Mouse (Mus musculus) embryo, embryonic 10.5 days (tissue): ENCODE measurements around the gene Vwa8.

Experiments used
- DNase-seq: peaks from one replicate; pipeline ENCODE4 v3.0.0-alpha.2; 2015; ENCODE audit warnings: low spot score

Vwa8 gene

DNA sequence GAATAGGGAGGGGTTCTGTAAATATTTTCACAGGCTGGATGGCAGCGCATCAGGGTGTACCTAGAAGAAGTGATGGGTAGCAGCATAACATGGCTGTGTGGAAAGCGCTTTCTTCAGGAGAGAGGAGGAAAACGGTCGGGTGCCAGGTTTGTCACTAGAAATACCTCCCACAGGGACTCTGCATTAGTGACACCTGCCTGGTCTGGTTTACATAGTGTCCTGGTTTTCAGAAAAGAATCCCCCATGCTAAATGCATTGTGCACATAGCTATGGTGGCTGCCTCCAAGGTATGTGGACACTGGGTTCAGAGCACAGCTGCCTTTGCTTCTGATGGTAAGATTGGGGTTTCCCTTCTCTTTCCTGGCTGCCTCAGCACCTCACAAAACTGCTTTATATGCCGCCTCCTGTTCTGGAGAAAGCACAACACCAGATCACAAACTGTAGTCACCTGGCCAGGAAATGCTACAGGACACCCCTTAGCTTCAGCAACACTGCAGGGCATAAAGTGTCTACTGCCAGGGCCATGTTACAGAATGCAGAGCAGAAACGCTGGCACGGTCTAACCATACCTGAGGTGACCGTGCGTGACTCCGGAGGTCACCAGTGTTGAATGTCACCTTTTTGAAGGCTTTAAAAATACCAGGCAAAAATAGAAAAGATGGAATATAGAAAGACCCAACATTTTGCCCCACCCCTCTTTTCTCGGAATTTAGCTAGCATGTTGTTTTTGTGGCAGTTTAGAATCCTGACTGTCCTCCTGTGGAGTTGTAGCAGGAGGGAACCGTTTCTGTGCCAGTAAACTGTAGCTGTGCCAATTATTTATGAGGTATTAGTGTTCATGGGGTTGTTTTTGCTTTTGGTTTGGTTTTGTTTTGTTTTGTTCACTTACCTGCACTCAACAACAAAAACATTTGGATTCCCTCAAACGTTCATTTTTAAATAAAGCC lies 295.7 kb downstream of the Vwa8 start:
- no peak for DNase-seq

DNA sequence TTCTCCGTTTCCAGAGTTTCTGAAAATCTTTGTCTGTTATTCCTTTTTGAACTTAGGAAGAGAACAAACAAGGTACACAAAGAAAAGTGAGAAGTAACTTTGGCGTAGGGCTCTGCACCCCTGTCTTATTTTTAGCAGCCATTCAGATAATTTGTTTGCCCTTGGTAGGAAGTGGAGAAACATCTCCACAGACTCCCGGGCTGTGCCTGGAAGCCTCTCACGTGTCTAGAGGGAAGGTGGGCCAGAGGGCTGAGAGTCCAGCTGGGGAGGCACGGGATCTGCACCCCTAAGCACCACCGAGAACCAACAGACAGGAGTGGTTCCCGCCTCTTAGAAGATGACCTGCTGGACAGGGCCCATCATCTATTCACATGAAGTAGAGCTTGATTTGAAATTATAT lies 302.9 kb downstream of the Vwa8 start:
- DNase-seq: no peak

DNA sequence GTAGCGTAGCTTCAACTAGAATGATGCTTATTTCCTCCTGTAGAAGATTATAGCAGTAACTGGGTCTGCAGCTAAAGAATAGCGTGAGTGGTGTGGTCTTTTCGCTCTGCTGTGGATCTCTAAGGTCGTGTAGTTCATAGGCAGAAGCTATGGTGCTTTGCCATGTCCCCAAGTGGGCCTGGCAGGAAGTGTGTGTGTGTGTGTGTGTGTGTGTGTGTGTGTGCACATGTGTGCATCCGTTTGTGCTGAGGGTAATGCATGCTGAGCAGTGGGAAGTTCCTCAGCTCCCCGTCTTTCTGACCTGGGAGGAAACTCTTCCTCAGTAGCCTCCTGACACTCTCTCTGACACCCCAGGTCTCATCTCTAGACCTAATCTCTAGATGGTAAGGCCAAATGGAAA lies 305.0 kb downstream of the Vwa8 start:
- no peak for DNase-seq

DNA sequence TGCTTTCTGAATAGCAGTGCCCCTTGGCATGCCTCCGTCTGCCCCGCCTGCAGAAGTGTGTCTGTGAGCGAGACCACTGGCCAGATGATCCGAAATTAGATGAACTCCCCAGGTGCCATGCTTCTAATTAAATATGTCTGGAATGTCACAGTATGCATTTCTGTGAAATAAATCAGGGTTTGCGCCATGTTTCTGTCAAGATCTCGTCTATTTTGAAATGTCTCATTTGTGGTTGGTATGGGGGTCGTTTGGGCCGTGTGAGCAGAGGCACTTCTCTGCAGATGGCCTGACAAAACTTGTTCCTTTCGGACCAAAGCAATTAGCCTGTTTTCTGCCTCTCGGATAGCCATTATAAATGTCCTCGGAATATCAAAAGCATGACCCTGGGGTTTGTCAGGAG lies 306.1 kb downstream of the Vwa8 start:
- no peak for DNase-seq

DNA sequence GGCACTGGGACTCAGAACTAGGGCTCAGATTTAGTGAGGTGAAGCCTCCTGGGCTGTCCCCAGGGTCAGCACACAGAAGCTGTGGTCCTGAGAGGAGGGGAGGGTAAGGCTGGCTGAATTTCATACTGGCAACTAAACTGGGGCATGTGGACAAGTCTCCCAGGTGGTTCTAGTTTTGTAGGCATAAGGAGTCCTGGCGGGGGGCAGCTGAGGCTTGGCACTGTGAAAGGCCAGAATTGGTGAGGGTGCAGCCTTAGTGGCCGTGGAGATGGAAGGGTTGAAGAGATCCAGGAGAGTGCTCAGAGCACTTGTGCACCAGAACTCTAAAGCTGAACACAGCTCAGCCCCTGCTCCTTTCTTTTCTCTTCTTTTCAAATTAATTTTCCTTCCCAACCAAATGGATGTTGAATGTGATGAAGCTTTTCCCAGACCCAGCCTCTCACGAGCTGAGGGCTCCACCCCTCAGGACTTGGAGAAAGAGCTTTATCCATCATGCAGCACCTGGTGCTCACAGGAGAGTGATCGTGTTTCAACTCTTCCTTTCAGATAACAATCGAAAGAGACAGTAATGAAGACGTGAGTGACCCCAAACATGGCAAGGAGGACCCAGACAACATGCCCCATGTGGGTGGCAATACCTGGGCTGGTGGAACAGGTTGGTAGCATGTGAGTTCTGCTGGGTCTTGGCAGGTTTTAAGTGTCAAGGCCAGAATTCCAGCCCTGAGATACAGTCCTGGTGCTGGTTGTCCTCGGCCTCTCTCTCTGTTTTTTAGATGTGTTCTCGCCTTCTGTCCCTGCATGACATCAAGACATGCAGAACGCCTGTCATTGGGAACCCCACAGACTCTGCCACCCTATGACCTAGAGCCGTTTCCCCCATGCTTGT lies 307.9 kb downstream of the Vwa8 start:
- DNase-seq: no peak

DNA sequence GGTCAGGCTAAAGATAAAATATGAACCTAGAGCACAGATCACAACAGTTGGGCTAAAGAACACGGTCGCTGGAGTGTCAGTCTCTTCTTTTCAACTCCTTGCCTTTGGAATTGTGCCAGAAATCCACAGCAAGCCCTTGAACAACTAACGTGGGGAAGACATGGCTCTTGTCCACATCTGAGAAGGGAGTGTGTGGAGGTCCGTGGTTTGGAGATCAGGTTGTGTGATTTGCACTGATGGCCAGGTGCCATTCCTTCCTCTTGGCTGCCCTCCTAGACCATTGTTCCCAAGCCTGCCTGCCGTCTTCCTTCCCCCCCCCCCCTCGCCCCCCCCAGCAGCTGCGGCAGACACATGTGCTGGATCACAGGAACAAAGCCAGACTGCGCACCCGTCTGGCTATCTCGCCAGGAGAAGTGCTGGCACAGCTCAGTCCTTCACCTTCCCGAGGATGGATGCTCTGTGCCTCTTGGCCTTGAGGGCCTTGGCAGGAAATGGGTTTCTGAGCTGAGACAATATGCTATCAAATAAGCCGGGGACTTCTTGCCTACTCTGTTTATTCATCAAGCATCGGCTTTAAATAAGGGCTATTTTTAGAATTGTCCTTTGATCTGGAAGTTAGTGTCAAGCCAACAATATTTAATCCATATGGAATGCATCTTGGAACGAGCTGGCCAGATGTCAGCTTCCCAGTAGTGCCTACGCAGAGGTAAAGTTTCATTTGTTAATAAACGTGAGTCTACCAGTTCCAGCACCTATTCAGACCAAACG lies 308.8 kb downstream of the Vwa8 start:
- DNase-seq: no peak

DNA sequence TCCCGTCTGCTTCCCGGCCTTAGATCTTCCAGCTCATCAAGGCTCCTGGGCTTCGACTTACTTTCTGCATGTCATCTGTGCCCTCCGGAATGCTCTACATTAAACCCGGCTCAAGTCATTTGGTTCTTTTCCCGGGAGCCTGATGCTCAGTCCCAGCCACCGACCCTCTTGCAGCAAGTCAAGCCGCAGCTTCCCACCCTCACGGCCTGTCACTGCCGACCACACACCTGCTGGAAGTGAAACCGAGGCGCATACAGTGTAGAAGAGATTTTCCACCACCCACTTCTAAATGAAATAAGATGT lies 309.3 kb downstream of the Vwa8 start:
- DNase-seq: no peak

DNA sequence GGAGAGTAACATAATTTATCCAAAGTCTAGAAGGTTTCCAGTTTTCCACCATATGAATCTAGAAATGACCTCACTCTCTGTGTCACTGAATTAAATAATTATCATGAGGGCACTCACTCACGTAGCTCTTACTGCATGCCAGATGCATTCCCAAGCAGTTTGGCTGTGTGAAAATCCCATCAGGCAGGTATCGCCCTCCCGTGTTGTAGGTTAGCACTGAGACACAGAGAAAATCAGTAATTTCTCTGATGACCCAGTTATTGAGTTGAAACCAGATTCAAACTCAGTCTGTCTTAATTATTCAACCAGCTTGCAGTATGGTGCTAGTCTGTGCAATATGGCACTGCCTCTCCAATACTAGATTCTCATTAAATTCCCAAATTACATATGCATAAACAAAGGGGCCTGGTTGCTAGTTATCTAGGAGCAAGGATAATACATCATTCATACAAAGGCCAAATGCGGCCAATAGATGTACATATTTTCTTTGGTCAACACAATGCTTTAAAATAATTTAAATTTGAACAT lies 309.9 kb downstream of the Vwa8 start:
- DNase-seq: no peak

DNA sequence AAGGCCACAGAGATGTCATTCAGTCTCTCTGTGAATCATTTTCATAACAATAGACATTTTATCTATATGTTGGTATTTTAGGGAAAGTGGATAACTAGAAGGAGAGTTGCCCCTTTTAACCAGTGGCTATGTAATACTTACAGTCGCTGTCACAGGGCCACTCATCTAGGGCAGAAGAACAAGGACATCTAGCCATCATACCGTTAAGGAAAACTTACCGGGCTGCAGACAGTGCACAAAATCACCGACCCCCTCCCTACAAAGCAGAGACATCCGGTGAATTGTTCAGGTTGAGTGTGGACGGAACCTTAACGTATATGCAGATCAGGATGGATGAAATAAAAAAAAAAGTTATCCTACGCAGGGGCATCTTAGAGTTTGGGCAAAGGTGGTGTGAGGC lies 310.6 kb downstream of the Vwa8 start:
- DNase-seq: no peak

DNA sequence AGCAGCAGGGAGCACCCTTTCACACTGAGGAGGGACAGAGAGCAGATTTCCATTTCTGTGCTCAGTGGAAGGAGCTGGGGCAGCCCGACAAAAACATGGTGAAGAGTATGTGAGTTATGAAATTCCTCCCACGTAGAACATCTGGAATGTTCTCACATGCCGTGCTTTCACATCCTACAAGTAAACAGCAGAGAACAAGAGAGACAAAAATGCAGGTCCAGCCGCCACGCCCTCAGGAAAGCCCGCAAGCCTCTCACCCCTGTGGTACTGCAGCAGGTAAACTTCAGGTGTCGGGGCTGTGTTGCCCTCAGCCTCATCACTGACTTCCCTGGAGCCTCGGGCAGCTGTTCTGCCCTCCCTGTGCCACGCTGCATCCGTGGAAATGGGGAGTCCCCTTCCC lies 311.6 kb downstream of the Vwa8 start:
- DNase-seq: no peak

DNA sequence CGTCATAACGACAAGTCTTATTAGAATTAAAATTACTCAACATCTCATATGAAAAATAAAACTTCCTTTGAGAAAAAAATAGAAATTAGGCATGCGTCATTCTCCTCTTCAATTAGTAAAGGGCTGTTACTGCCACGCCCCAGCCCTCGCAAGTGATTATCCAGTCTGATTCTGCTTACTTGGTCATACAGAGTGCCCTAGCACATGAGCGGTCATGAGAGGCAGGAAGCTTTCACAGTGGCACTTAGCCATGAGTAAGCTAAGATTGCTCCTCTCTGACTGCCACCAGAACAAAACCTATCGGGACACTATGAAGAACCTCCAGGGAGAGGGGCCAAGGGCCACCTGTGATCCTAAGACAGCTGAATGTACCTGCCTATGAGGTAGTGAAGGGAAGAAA lies 312.1 kb downstream of the Vwa8 start:
- no peak for DNase-seq

DNA sequence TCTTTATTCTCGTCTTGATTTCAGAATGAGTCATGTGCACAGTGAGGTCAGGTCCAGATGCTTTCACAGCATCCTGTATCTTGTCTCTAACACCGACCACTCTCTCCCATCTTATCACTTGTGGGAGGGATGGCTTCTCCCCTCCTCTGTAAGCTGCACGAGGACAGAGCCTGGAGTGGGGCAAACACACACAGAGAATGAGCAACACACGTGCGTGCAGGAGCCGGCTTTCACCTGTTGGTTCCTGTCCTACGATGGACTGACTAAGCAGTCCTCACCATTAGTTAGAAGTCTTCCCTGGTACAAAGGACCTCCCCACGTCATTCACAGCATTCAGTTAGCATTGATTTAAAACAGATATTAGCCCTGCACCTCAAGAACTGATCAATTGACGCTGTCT lies 312.9 kb downstream of the Vwa8 start:
- DNase-seq: no peak

DNA sequence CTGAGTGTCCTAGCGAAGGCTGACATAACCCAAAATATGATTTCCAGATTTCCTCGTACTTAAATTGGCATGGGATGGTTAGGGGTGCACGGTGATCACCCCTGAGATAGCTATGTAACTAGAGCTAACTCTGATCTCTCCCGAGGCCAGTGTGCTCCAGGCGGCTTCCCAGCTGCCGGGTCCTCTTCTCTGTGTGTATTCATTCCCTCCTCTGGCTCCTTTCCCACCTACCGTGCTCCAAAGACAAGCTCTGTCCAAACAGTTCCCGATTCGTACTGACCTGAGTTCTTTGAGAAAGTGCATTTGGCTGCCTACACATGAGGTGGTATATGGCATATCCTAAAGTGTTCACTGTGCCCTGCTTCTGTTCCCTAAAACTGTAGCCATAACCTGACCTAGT lies 313.8 kb downstream of the Vwa8 start:
- DNase-seq: no peak

DNA sequence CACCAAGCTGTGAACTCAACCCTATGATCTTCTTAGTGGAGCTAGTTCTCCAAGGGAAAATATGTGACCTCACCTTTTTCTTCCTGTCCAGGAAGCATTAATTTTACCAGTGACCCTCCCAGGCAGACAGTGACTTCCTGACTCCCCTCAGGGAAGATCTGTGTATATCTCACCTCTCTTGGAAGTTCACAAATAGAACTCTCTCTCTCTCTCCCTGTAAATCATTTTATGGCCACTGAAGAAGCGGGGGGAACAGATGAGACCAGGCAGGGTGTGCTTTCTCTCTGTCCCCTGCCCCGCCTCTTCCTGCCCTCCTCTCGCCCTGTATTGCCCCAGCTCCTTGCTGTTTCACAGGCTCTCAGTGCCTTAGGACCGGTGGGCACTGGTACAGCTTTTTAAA lies 315.5 kb downstream of the Vwa8 start:
- no peak for DNase-seq

DNA sequence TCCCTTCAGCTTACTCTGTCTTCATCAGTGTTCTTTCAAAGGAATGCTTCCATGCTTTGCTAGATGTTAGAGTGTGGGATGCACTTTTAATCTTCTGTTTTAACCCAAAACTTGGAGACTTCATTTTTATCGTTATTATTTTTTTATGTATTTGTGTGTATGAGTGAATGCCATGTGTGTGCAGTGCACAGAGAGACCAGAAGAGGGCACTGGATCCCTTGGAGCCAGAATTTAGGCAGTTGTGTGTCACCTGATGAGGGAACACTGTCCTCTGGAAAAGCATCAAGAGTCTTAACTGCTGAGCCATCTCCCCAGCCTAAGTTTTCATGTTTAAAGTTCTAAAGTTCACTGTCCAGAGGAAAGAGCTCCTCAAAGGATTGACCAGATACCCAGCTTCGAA lies 316.1 kb downstream of the Vwa8 start:
- DNase-seq: peak; percentile 42

DNA sequence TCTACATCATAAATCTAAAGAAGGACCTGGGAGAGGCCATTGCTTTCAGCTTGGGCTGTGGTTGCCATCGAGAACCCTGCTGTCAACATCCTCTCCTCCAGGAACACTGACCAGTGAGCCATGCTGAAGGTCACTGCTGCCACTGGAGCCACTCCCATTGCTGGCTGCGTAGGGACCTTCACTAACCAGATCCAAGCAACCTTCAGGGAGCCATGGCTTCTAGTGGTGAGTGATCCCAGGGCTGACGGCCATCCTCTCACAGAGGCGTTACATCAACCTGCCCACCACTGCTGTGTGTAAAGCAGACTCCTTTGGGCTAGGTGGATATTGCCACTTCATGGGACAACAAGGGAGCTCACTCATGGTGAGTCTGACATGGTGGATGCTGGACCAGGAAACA lies 325.7 kb downstream of the Vwa8 start:
- no peak for DNase-seq

DNA sequence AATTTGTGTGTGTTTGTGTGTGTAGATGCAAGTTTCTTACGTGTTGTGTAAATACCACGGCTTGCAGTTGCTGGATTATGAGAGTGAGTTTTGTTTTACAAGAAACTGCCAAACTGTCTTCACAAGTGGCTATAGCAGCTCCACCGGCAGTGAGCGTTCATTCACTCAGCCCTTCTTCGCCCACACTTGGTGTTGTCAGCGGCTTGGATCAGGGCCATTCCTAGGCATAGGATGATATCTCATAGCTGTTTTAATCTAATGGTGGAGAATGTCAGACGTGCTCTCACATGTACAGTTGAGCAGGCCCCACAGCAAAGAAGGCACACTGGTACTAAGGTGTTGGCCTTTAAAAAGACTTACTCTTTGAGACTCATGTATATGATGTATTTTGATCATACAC lies 328.9 kb downstream of the Vwa8 start:
- DNase-seq: no peak

DNA sequence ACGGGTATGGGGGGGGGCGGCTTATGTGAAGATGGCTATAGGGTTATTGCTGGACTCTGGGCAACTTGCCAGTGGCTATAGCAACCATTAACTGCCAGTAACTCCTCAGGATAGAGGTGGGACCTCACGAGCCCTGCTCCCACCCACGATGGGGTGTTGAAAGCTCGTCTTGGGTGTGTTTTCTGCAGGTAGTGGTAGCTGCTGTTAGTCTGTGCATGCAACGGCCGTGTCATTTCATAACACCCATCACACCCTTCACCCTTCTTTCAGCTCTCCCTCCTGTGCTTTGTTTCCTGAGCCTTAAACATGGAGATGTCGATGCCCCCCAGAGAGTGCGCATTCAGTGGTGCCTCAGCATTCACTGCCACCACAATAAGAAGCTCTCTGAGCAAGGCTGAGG lies 329.4 kb downstream of the Vwa8 start:
- no peak for DNase-seq

DNA sequence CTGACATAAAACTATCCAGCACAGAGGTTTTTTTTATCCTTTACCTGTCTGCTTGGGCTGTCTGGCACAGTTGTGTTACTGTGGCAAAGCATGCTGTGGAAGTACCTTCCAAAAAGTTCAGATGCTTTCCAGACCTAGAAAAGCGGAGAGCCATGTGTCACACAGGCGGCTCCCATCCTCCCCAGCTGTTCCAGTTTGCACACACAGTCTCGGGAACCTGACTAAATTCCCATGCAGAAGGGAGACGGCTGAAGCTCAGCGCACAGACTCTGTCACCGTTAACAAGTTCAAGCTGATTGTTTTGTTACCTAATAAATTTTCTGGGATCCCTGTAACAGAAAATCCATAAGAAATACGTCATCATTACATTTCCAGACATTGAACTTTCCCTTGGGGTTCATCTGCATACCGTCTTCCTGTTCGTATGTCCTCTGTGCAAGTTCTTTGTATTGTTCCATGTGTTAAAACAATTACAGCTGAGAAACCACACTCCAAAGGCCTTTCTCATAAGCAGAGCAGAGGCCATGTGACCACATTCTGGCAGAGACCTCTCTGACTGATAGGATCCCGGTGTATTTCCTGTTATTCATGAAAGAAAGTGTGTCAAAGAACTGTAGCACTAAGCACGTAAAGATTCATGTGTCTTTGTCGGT lies 331.4 kb downstream of the Vwa8 start:
- DNase-seq: peak; percentile 41

DNA sequence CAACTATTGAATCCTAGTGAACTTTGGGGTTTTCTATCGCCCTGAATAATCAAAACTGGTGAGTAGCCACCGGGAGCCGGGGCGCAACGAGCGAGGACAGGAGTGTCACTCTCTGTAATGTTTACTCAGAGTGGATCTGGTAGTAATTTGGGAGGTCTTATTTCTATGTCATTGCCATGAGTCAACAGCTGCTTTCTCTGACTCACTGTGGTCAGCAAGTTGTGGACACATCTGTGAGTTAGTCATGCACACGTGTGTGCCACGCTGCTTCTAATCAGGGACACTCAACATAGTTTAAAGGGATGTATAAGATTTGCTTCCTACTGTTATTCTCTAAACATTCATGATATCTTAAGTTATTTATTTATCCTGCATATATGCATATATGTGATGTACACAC lies 332.9 kb downstream of the Vwa8 start:
- DNase-seq: no peak

DNA sequence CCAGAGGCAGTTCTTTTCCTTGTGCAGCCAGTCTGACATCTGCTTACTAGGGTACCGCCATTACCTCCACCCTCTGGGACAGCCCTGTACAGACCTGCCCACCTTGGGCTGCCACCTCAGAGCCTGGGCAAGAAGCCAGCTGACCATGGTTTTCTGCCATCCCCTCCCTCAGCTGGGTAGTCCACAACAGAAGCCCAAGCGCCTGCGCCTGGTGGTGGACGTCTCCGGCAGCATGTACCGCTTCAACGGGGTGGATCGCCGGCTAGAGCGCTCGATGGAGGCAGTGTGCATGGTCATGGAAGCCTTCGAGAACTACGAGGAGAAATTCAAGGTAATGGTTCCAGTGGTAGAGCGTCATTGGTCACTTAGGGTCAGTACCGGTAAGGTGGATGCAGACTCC lies 333.9 kb downstream of the Vwa8 start:
- no peak for DNase-seq

DNA sequence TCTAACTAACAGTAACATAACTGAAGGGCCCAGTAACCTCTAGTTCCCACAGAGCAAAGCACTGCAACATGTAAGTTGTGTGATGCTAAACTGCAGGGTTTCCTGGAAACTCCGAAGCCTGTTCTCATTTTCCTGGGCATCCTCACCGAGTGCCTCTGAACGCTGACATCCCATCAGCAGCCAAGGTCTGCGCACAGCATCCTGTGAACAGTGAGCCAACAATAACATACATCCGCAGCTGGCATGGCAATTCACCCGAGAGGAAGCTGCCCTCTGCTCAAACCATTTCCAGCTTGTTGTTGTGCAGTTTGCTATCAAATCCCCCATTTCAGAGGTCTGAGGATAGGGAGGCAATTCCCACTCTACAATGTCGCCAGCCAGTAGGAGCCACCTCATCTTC lies 334.4 kb downstream of the Vwa8 start:
- DNase-seq: no peak
